Mouse (Mus musculus) effector memory CD4-positive, alpha-beta T cell, adult 5 months (primary cell): ENCODE results near the gene Vmn1r230. TPM values are rescaled to one million over a fixed set of nuclear protein-coding genes. Genes with fewer than 3 reads are reported as not detected.

Experiments
- polyA plus RNA-seq: library from polyadenylated mRNA; unstranded; fragments of 100-300 nt; shearing (Covaris generic); gene quantifications from one replicate; pipeline ENCODE4 v1.2.1, GENCODE M21; 2017

Gene Vmn1r230
- polyA plus RNA-seq: not detected

DNA sequence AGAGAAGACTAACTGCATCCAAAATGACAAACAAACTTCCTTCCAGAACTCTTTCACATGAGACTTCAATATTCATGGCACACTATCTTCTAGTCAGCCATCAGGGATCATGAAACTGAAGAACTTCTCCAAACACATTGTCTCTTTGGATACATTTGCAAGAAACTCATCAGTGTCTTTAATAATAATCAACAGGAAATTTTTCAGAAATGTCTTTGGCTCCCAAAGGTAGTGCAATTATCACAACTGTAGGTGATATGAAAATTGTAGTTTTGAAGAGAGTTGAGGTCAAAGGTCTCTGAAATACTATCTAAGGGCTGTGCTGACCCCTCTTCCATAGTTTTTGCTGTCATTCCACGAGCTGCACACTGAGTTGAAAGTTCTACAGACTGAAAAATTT is at the start of gene Vmn1r230:
Vmn1r230 (plus strand) TSS at position 301 of the 400 bp plus-strand sequence.

DNA sequence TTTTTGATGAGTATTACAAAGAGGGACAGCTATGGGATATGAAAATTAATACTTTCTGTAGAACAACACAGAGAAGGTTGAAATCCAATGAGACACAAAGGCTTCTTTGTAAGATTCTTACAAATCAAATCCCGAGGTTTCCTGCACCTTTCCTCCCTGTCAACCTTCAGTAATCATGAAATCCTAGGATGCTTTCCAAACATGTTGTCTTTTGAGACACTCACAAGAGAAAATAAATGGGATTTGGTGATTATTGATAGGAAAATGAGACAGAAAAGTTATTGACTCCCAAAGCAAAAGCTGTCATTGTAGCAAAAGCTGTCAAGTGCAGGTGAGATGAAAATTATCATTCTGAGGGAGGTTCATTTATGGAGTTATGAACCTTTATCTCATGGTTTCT is 29.0 kb upstream of the Vmn1r230 start, which contains the start of gene Vmn1r229:
Vmn1r229 (plus strand) TSS at position 301 of the 400 bp plus-strand sequence.

Other genes starting within 250 kb of the Vmn1r230 start
- gene Vmn2r110, start 244.0 kb upstream of the Vmn1r230 start, polyA plus RNA-seq: 0.05 TPM
- gene Fpr-rs3, start 215.6 kb upstream of the Vmn1r230 start, polyA plus RNA-seq: 0.36 TPM
- not detected for gene Vmn1r226, start 157.6 kb upstream of the Vmn1r230 start, polyA plus RNA-seq
- not detected for gene Vmn1r227, start 110.6 kb upstream of the Vmn1r230 start, polyA plus RNA-seq
- gene Vmn1r228, start 54.3 kb upstream of the Vmn1r230 start, polyA plus RNA-seq: not detected
- gene Vmn1r229, start 28.9 kb upstream of the Vmn1r230 start, polyA plus RNA-seq: 0.04 TPM
- gene Vmn1r231, start 64.6 kb downstream of the Vmn1r230 start, polyA plus RNA-seq: not detected
- not detected for gene Vmn1r232, start 79.3 kb downstream of the Vmn1r230 start, polyA plus RNA-seq
- gene Ppp2r1a, start 104.9 kb downstream of the Vmn1r230 start, polyA plus RNA-seq: 288 TPM
- gene Vmn1r233, start 156.0 kb downstream of the Vmn1r230 start, polyA plus RNA-seq: 0.16 TPM
- 7.5 TPM for gene Zfp160, start 168.5 kb downstream of the Vmn1r230 start, polyA plus RNA-seq